Mouse (Mus musculus) stomach, embryonic 14.5 days (tissue): Measurements from ENCODE around the gene Prdm16. TPM values are rescaled to one million over a fixed set of nuclear protein-coding genes. Genes with fewer than 3 reads are reported as not detected.

ENCODE experiments used
- ATAC-seq: fragments of 200-750 bp; cut with Nextera tagmentation; 2 replicates; pipeline ENCODE4 v1.8.0; 2017; ENCODE audit warnings: low read depth, moderate TSS enrichment; ENCODE audit not compliant: insufficient number of reproducible peaks, insufficient read depth, low FRiP score
- H3K27ac ChIP-seq: fragments of 300-500 bp; sonication (generic); 2 replicates; pipeline ENCODE4 v1.5.1; 2014; ENCODE audit warnings: mild to moderate bottlenecking, low read length, moderate library complexity, mixed read lengths
- H3K27me3 ChIP-seq: fragments of 300-500 bp; sonication (generic); 2 replicates; pipeline ENCODE4 v1.6.1; 2014; ENCODE audit warnings: low read length, control low read depth, mixed read lengths; ENCODE audit not compliant: control insufficient read depth, insufficient read depth
- H3K36me3 ChIP-seq: fragments of 300-500 bp; sonication (generic); 2 replicates; pipeline ENCODE4 v1.6.1; 2014; ENCODE audit warnings: mild to moderate bottlenecking, control low read depth, low read length, moderate library complexity, mixed read lengths; ENCODE audit not compliant: control insufficient read depth, insufficient read depth
- H3K4me1 ChIP-seq: fragments of 300-500 bp; sonication (generic); 2 replicates; pipeline ENCODE4 v1.6.1; 2014; ENCODE audit warnings: low read length, control low read depth, mixed read lengths; ENCODE audit not compliant: control insufficient read depth, insufficient read depth
- H3K4me2 ChIP-seq: fragments of 300-500 bp; sonication (generic); replicated peaks from 2 replicates; pipeline ENCODE4 v1.6.1; 2014; ENCODE audit warnings: low read depth, low read length, control low read depth
- H3K4me3 ChIP-seq: fragments of 300-500 bp; sonication (generic); 2 replicates; pipeline ENCODE4 v1.5.1; 2014; ENCODE audit warnings: low read depth, low read length, control low read depth
- H3K9ac ChIP-seq: fragments of 300-500 bp; sonication (generic); replicated peaks from 2 replicates; pipeline ENCODE4 v1.6.1; 2014; ENCODE audit warnings: low read depth, mild to moderate bottlenecking, control low read depth, low read length, moderate library complexity, mixed read lengths
- H3K9me3 ChIP-seq: fragments of 300-500 bp; sonication (generic); 2 replicates; pipeline ENCODE4 v1.6.1; 2016; ENCODE audit warnings: low read depth, low read length, control low read depth; ENCODE audit not compliant: control insufficient read depth
- WGBS: fragments of 180-500 bp; shearing (Covaris S2); extraction: QIAGEN DNeasy Blood & Tissue Kit; methylation state at CpG from one replicate; pipeline ENCODE4 v1.1.7; 2014; 5-methylcytosine and 5-hydroxymethylcytosine counted together
- polyA plus RNA-seq: library from polyadenylated mRNA; unstranded; fragments of >200 nt; fragmentation: Nextera tagmentation; extraction: Ambion mirVana; gene quantifications from 2 replicates; pipeline ENCODE4 v1.2.1, GENCODE M21; 2014

Prdm16 gene
- polyA plus RNA-seq, 1 experiment from 2014 or later: 18.4 TPM

- no peaks in the 10 kb centered on the region for H3K27me3 ChIP-seq
- WGBS: 4% methylated on average over 6 of the region's 6 CpGs
- H3K4me2 ChIP-seq: no peak overlapping the region
- H3K9me3 ChIP-seq: no peaks in the 10 kb centered on the region
- peak; percentile 15; the same call in 1 of the 2 replicates for ATAC-seq
- no peak overlapping the region for H3K27ac ChIP-seq
- no peak overlapping the region for H3K9ac ChIP-seq
- H3K4me1 ChIP-seq: peaks cover 12% of the 10 kb centered on the region; the same call in 1 of the 2 replicates
- no peak overlapping the region for H3K4me3 ChIP-seq
- no peaks in the 10 kb centered on the region; the same call in 1 of the 2 replicates for H3K36me3 ChIP-seq
These were observed 307.8 kb downstream of the Prdm16 start for GRCm38 (mm10) chr4:154328836-154329235.

GRCm38 (mm10) chr4:154328431-154328830 lies 308.2 kb downstream of the Prdm16 start:
- 7% methylated on average over 20 of the region's 20 CpGs for WGBS
- no peaks in the 10 kb centered on the region for H3K27me3 ChIP-seq
- H3K9ac ChIP-seq: no peak overlapping the region
- no peak overlapping the region for H3K27ac ChIP-seq
- peaks cover 9% of the 10 kb centered on the region; the same call in 1 of the 2 replicates for H3K4me1 ChIP-seq
- H3K36me3 ChIP-seq: no peaks in the 10 kb centered on the region; the same call in 1 of the 2 replicates
- ATAC-seq: no peak
- no peaks in the 10 kb centered on the region for H3K9me3 ChIP-seq
- no peak overlapping the region for H3K4me2 ChIP-seq
- no peak overlapping the region for H3K4me3 ChIP-seq

- no peaks in the 10 kb centered on the region for H3K9me3 ChIP-seq
- no peaks in the 10 kb centered on the region for H3K4me1 ChIP-seq
- no peak overlapping the region for H3K4me3 ChIP-seq
- H3K4me2 ChIP-seq: no peak overlapping the region
- no peak for ATAC-seq
- no peak overlapping the region for H3K9ac ChIP-seq
- no peak overlapping the region for H3K27ac ChIP-seq
- H3K27me3 ChIP-seq: no peaks in the 10 kb centered on the region
- no peaks in the 10 kb centered on the region; the same call in 1 of the 2 replicates for H3K36me3 ChIP-seq
- 61% methylated on average over 4 of the region's 4 CpGs for WGBS
These were observed 311.3 kb downstream of the Prdm16 start for GRCm38 (mm10) chr4:154325410-154325809.

- Histone ChIP-seq H3K9me3 (no peaks in the 10 kb centered on the region), H3K27me3 (no peaks in the 10 kb centered on the region), H3K4me1 (0 out of 2 replicates have a peak, but pooled peaks cover 5% of the 10 kb centered on the region), H3K9ac (no peak overlapping the region), H3K27ac (no peak overlapping the region), H3K4me3 (no peak overlapping the region), H3K36me3 (no peaks in the 10 kb centered on the region), H3K4me2 (no peak overlapping the region)
- no peak for ATAC-seq
- WGBS: 76% methylated on average over 11 of the region's 11 CpGs
These were observed 323.1 kb downstream of the Prdm16 start for GRCm38 (mm10) chr4:154313622-154313967.

GRCm38 (mm10) chr4:154312935-154313621 lies 323.6 kb downstream of the Prdm16 start:
- no peak for ATAC-seq
- Histone ChIP-seq H3K4me3 (no peak overlapping the region), H3K27ac (no peak overlapping the region), H3K4me2 (no peak overlapping the region), H3K9ac (no peak overlapping the region), H3K4me1 (0 out of 2 replicates have a peak, but pooled peaks cover 5% of the 10 kb centered on the region), H3K36me3 (no peaks in the 10 kb centered on the region), H3K27me3 (no peaks in the 10 kb centered on the region), H3K9me3 (no peaks in the 10 kb centered on the region)
- 50% methylated on average over 4 of the region's 4 CpGs for WGBS

DNA sequence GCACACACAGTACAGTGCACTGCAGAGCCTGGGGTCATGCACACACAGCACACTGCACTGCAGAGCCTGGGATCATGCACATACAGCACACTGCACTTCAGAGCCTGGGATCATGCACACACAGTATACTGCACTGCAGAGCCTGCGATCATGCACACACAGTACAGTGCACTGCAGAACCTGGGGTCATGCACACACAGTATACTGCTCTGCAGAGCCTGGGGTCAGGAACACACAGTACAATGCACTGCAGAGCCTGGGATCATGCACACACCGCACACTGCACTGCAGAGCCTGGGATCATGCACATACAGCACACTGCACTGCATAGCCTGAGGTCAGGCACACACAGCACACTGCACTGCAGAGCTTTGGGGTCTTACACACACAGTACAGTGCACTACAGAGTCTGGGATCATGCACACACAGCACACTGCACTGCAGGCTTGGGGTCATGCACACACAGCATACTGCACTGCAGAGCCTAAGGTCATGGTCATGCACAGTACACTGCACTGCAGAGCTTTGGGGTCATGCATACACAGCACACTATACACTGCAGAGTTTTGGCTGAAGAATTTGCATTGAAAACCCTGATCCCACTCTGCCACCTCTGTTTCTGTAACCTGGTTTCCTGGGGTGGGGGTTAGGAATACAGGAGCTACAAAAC lies 324.4 kb downstream of the Prdm16 start:
- 0 out of 2 replicates have a peak, but pooled peaks have one; percentile 28 for ATAC-seq

GRCm38 (mm10) chr4:154310576-154311262 lies 326.0 kb downstream of the Prdm16 start:
- Histone ChIP-seq H3K27ac (no peak overlapping the region), H3K36me3 (no peaks in the 10 kb centered on the region), H3K4me3 (no peak overlapping the region), H3K27me3 (no peaks in the 10 kb centered on the region), H3K9me3 (no peaks in the 10 kb centered on the region), H3K4me1 (0 out of 2 replicates have a peak, but pooled peaks cover 5% of the 10 kb centered on the region), H3K4me2 (no peak overlapping the region), H3K9ac (no peak overlapping the region)
- 45% methylated on average over 9 of the region's 9 CpGs for WGBS
- no peak for ATAC-seq

More for the DNA sequence above, 324.4 kb downstream of the Prdm16 start:
- Histone ChIP-seq H3K9me3 (no peaks in the 10 kb centered on the region), H3K4me3 (no peak overlapping the region), H3K4me1 (0 out of 2 replicates have a peak, but pooled peaks cover 5% of the 10 kb centered on the region), H3K27ac (no peak overlapping the region; the same call in 1 of the 2 replicates), H3K9ac (no peak overlapping the region), H3K36me3 (no peaks in the 10 kb centered on the region), H3K27me3 (no peaks in the 10 kb centered on the region), H3K4me2 (no peak overlapping the region)
- 85% methylated on average over 2 of the region's 2 CpGs for WGBS

GRCm38 (mm10) chr4:154309131-154309530 lies 327.5 kb downstream of the Prdm16 start:
- Histone ChIP-seq H3K4me3 (no peak overlapping the region), H3K27me3 (no peaks in the 10 kb centered on the region), H3K4me1 (0 out of 2 replicates have a peak, but pooled peaks cover 5% of the 10 kb centered on the region), H3K27ac (no peak overlapping the region), H3K4me2 (no peak overlapping the region), H3K36me3 (no peaks in the 10 kb centered on the region), H3K9me3 (no peaks in the 10 kb centered on the region), H3K9ac (no peak overlapping the region)
- ATAC-seq: no peak
- 85% methylated on average over 2 of the region's 2 CpGs for WGBS
